In the genomic region with DNA sequence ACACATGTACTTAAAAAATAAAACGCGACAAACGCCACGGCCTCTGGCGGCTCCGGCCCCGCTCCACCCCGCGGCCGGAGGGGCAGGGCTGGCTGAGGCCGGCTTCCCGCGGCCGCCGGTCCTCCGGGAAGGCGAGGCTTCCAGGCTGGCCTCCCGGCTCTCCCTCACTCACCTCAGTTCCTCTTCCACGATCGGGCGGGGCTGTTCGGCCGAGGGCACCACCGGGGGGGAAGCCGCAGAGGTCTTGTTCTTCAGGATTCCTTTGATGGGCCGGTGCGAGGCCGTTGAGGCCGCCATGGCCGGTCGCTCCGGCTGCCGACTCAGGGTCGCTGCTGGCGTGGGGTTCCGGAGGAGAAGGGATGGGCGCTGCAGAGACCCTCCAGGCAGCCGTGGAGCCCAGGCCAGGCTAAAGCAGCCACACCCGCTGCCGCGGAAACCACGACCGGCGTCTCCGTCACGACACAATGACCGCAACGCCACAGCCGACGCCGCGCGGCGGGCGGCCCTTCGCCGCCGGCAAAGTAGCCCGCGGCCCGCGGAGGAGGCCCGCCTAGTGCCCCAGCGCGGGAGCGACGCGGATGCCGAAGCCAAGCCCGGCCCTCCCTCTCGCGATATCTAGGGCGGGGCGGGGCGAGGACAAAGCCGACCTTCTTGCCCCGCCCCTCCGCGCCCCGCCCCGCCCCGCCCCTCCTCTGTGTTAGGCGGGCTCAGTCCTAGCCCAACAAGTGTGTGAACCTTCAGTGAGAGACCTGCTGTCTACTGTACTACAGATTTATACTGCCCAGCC, we compare ENCODE assay signal across 8 mouse cellular contexts. TPM values are rescaled to one million over a fixed set of nuclear protein-coding genes. Genes with fewer than 3 reads are reported as not detected.
DNase-seq lines count a peak whose midpoint lies in the region; ATAC-seq and TF ChIP-seq lines count a peak whose summit lies in the region.

A gene (minus strand): TSS at position 604 of the 787 bp plus-strand sequence.

- DNase-seq in Patski (ENCODE audit: low read depth, low spot score), result peak; percentile 7
- peak; percentile 90 for DNase-seq in cerebellum, adult 9-11 months
- DNase-seq in frontal cortex, postnatal 10 days (ENCODE audit: low spot score in 2 of 2), result peak; percentile 72 to 88
- DNase-seq in hindbrain, embryonic 11.5 days (ENCODE audit: low spot score), result peak; percentile 95
- peak; percentile 86 to 88 for DNase-seq in layer of hippocampus, postnatal 14 days (ENCODE audit: low spot score in 2 of 2)
- DNase-seq in lung, postnatal 14 days, result peak; percentile 95
- DNase-seq in ovary, postnatal 36 days (ENCODE audit: low spot score), result peak; percentile 94
- DNase-seq in thymus, postnatal 14 days, result peak; percentile 94

- H3K36me3 ChIP-seq in hindbrain, embryonic 11.5 days (ENCODE audit: control insufficient read depth, insufficient read depth, low read length), result no peaks in the 10 kb centered on the region

- in situ Hi-C loops in Patski (cut with MboI; ENCODE audit: low pct_unique_long_range_greater_than_20kb), result no loop called here

- H3K27me3 ChIP-seq in Patski, result no peaks in the 10 kb centered on the region
- no peaks in the 10 kb centered on the region for H3K27me3 ChIP-seq in hindbrain, embryonic 11.5 days (ENCODE audit: control insufficient read depth, insufficient read depth, low read length)

- H3K9me3 ChIP-seq in hindbrain, embryonic 11.5 days (ENCODE audit: control insufficient read depth, low read length), result no peaks in the 10 kb centered on the region

- ATAC-seq in Patski, result peak; percentile 86
- ATAC-seq in hindbrain, embryonic 11.5 days (ENCODE audit: low FRiP score), result peak; percentile 98

- CTCF ChIA-PET in Patski (lab: Charles Lee), result no interaction called here

- H3K9ac ChIP-seq in hindbrain, embryonic 11.5 days (ENCODE audit: low read depth, low read length), result peak within 1 kb of the TSS; percentile 97

- POLR2A ChIA-PET in Patski (lab: Charles Lee), result interaction anchor here (0.6 to 0.7 kb wide), 2 partner anchors 8 to 196 kb away, joined by 3 read pairs; no protein-coding TSS in a partner anchor

- H3K4me2 ChIP-seq in hindbrain, embryonic 11.5 days (replicated peaks; ENCODE audit: low read depth, low read length), result peak within 1 kb of the TSS; percentile 58

- peak within 1 kb of the TSS; percentile 86 for H3K27ac ChIP-seq in hindbrain, embryonic 11.5 days (ENCODE audit: low read depth, low read length)

- H3K4me3 ChIP-seq in hindbrain, embryonic 11.5 days (ENCODE audit: low read depth, low read length), result peak within 1 kb of the TSS; percentile 81

- peaks cover 4% of the 10 kb centered on the region; the same call in 1 of the 2 replicates for H3K4me1 ChIP-seq in hindbrain, embryonic 11.5 days (replicated peaks; ENCODE audit: control insufficient read depth, insufficient read depth, low read length)

- no peak for TF ChIP-seq CTCF in Patski (IDR thresholded peaks at IDR 0.05)

- WGBS in hindbrain, embryonic 11.5 days, result under 1% methylated on average over 55 of the region's 83 CpGs

RNA-seq across cellular contexts. Expression of the gene that starts here (rescaled TPM):
- polyA plus RNA-seq in Patski (2021), result 55.2 TPM
- 99.3 and 107 TPM in 2 replicates for polyA plus RNA-seq in hindbrain, embryonic 11.5 days (2014; fragmentation: Nextera tagmentation; extraction: Ambion mirVana)
- total RNA-seq in layer of hippocampus, postnatal 14 days (2021), result 10 to 100 TPM; 74.8 to 75.6 TPM

Comparison
In these comparisons a context has a peak if more than half of its experiments do, and no peak if none do; other contexts are left out.
1. Peak in every context shown above with its lines: DNase-seq, ATAC-seq, H3K4me3 ChIP-seq and H3K27ac ChIP-seq.
2. DNase-seq: peak in every context shown above with its lines; median percentile 95 in hindbrain, embryonic 11.5 days; 95 in lung, postnatal 14 days; 94 in ovary, postnatal 36 days; 94 in thymus, postnatal 14 days; 90 in cerebellum, adult 9-11 months; 87 in layer of hippocampus, postnatal 14 days; 80 in frontal cortex, postnatal 10 days; 7 in Patski.